Mouse (Mus musculus): Measurements from ENCODE around the gene Actn1.

Gene Actn1

GRCm38 (mm10) chr12:80137246-80137645, 122.9 kb downstream of the Actn1 start:
- no peak for DNase-seq (ENCODE audit: low read depth, low spot score)

DNA sequence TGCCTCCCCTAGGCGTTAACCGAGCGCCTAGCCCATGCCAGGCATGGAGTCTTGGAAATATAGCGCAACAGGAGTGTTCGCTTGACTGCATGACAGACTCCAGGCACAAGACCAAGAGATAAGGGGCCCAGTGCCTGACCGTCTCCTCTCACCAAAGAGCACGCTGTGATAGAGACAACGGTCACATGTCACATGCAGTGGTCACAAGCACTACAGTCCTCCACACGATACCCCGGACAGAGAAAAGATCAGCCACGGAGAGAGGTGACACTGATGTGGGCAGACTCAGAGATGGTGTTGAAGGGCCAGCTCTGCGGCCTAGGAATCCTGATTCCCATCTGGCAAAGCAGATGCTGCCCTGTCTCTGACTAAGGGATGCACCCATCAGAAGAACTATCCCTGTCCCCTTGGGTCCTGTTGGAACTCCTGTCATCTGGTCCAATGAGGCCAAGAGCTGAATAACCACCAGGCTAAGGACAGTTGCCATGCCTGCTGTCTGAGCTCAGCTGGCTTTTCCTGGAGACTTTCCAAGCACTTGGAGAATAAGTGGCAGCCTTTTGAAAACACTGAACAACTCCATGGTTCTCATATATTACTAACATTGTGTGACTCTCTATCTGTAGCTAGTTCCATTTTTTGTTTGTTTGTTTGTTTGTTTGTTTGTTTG, 123.8 kb downstream of the Actn1 start:
- DNase-seq (ENCODE audit: low read depth, low spot score) = no peak

GRCm38 (mm10) chr12:80135173-80135572, 125.0 kb downstream of the Actn1 start:
- no peak for DNase-seq (ENCODE audit: low read depth, low spot score)

GRCm38 (mm10) chr12:80133011-80133545, 127.1 kb downstream of the Actn1 start:
- no peak for DNase-seq (ENCODE audit: low read depth, low spot score)

GRCm38 (mm10) chr12:80132250-80133003, 127.7 kb downstream of the Actn1 start:
- peak; percentile 90 for DNase-seq (ENCODE audit: low read depth, low spot score)

- peak; percentile 70 for DNase-seq (ENCODE audit: low read depth, low spot score)
Observed at GRCm38 (mm10) chr12:80131359-80132249, 128.6 kb downstream of the Actn1 start.

DNA sequence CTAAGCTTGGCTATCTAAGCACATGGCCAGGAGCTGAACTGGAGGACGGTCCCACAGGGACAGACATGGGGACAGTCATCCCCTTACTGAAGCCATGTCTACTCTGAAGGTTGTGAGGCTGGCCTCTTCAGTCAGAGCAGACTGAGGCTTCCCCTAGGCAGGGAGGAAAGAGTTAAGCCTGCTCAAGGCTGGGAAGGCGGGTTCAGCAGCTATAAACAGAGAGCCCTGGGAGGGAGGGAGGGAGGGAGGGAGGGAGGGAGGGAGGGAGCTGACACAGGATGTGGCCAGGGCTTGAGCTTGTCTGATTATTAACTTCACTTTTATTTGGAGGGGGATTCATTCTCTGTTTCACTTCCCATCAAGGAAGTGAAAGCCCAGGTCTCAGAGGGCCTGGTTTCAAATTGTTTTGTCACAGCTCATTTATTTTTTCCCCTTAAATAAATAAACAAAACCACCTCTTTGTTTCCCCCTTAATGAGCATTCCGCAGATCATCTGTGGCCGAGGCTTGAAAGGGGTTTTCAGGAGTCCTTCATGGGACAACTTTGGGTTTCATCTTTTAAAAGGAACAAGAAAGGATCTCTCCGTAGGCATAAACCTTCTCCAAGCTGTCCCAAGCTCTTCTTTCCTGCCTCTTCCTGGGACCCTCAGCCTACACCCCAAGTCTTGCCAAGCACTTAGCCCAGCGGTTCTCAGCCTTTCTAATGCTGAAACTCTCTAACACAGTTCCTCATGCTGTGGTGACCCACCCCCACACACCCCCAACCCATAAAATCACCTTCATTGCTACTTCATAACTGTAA, 129.4 kb downstream of the Actn1 start:
- DNase-seq (ENCODE audit: low read depth, low spot score) = peak; percentile 86

DNA sequence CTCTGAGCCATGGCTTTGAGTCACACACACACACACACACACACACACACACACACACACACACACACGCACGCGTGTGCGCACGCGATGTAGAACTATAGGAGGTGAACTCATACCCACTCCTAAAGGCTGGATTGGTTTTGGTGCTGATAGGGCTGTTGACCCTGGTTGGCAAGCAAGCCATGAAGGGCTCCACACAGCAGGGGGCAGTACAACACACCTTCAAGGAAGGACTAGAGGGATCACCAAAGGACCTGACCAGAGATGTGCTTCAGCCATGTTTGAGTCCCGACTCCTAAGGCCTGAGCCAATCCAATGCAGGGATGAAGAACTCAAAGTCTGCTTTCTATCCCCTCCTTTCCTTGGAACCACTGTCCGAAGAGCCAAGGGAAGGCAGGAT, 130.6 kb downstream of the Actn1 start:
- peak; percentile 65 for DNase-seq (ENCODE audit: low read depth, low spot score)

GRCm38 (mm10) chr12:80127191-80127762, 132.9 kb downstream of the Actn1 start:
- peak; percentile 48 for DNase-seq (ENCODE audit: low read depth, low spot score)

DNA sequence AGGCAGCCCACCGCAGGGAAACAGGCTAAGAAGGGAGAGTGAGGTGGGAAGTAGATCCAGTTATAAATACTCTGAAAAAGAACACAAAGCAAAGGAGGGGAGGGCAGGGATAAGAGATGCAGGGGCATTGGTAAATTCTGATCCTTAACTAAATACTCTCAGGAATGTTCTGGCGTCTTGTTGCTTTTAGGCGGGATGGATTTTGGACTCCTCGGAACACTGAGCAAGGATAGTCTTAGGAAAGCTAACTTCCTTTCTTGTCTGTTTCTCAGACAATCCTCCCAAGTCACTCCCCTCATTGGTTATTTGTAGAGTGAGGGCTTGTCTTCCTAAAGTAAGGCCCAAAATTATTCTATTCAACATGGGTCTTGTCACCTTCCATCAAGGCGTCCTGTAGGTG, 134.9 kb downstream of the Actn1 start:
- no peak for DNase-seq (ENCODE audit: low read depth, low spot score)

DNA sequence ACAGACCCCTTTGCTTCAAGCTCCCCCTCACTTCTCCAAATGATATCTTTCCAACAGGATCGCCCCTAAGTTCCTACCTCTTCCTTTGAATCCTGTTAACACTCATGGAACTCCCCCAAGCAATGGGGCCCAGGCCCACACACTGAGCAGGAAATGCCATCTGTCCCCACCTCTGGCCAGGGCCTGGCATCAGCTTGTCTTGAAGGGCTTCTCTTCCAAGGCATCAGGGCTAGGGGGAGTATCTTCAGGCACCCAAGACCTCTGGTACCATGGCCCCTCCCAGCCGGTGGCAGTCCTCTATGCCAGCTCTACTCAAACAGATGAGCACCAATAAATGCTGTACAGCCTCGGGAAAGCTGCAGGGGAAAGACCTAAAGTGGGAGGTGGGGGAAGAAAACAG, 135.4 kb downstream of the Actn1 start:
- DNase-seq (ENCODE audit: low read depth, low spot score) = no peak

DNA sequence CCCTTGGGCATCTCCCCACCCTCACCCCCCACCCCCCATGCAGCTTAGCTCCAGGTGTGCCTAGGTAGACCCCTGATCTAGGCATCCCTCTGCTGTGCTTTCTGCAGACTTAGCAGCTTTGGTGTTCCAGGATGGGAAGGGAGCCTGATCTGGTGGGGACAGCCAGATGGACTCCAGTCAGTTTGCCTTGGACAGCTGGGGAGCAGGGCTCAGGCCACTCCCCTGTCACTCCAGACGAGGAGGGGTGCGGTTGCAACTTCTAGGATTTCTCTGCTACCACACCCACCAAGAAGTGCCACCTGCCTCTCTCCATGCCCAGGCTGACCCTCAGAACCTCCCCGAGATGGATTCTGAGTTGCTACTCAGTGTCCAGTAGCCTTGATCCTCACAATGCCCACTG, 136.0 kb downstream of the Actn1 start:
- no peak for DNase-seq (ENCODE audit: low read depth, low spot score)

GRCm38 (mm10) chr12:80123227-80123803, 136.9 kb downstream of the Actn1 start:
- DNase-seq (ENCODE audit: low read depth, low spot score) = no peak

- peak; percentile 49 for DNase-seq (ENCODE audit: low read depth, low spot score)
Observed at GRCm38 (mm10) chr12:80121438-80121837, 138.7 kb downstream of the Actn1 start.

DNA sequence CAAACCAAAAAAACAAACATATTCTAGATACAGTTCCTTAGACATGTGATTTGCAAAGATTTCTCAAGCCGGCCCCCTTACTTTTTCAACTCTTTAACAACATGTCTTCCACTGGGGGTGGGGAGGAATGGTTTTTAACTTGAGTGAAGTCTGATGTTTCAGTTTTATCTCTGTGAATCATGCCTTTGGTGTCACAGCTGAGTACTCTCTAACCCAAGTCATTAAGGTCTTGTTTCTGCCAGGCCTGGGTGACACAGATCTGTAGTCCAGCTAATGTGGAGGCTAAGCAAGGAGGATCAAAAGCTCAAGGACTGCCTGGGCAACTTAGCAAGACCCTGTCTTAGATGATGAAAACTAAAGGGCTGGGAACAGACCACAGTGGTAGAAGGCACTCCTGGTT, 141.6 kb downstream of the Actn1 start:
- DNase-seq (ENCODE audit: low read depth, low spot score) = no peak
